Mouse (Mus musculus) monocyte, adult 5-6 weeks (primary cell): ENCODE data around the gene Ninj1. TPM values are rescaled to one million over a fixed set of nuclear protein-coding genes. Genes with fewer than 3 reads are reported as not detected.

Experiments
- ATAC-seq: fragments of 153-309, 156-312 bp; replicated peaks from 2 replicates; pipeline ENCODE4 v1.8.0; 2017; ENCODE audit warnings: mild to moderate bottlenecking; ENCODE audit not compliant: low TSS enrichment, insufficient number of reproducible peaks, severe bottlenecking, poor library complexity, low FRiP score
- total RNA-seq: library from RNA; stranded (forward); fragments of 200-1000, 200-491, 200-594 nt; gene quantifications from 3 replicates; pipeline ENCODE4 v1.2.3, GENCODE M21; 2017

The Ninj1 gene
- total RNA-seq, 1 experiment from 2014 or later = 55.8 TPM

DNA sequence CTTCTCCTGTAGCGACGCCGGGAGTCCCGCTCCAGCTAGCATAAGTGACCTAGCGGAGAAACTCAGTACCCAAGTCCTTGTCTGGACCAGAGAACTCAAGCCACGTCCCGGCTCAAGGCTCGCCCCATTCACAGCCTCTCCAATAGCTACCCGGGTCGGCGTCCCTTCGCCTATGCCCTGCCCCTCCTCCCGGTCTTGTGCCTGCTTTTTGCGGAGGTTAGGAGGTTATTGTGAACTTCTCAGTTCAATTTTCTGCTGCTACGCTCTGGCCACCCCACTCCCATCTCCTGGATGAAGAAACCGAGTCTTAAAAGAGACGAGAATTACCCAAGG is 28.9 kb downstream of the Ninj1 start:
- no peak for ATAC-seq

DNA sequence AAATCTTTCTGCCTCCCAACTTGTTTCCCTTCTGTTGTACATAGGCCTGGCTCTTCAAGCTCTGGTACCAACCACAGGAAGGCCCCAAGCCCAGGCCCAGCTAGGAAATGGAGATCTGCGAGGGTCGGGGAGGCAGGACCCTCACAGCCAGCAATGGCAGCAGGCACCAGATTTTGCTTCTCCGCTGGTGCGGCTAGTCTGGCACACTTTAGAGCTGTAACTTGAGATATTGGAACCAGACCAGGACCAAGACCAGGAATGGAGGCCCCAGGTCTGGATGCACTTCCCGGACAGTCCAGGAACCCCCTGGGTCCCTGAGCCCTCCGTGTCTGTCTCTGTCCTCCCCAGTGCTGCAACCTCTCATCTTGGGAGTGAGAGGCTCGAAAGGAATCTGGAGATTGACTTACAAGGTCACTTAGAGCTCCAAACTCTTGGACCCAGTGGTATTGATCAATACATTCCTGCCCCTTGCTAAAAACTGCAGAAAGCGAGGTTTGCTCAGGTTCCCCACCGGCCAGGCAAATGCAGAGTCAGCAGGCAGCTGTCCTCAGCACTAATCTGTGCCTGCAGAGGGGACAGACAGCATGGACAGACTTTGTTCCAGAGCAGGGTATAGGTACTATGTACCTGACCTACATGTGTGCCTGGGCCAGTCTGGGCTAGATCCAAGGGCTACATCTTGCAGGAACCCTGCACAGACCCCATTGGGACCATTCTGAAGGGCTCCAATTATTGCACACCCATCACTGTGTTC is 29.7 kb downstream of the Ninj1 start:
- no peak for ATAC-seq

- ATAC-seq = no peak
Observed at GRCm38 (mm10) chr13:49218651-49219050, 31.4 kb downstream of the Ninj1 start.

DNA sequence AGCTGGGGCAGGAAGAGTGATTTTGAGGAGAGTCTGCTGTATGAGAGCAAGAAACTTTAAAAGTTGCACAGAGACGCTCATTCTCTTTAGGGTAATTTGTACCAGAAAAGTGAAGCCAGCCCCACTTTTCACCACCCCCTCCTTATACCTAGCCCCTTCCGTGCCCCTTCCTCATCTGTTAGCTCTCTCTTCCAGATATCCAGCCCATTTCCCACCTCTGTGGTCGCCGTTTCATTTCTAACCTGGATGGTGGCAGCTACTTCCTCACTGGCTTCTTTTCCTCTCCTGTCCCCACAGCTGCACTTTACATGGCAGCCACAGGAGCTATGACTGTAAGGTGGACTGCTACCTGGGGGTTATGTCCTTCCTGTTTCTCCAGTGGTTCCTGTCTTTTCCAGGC is 32.1 kb downstream of the Ninj1 start:
- ATAC-seq = no peak

DNA sequence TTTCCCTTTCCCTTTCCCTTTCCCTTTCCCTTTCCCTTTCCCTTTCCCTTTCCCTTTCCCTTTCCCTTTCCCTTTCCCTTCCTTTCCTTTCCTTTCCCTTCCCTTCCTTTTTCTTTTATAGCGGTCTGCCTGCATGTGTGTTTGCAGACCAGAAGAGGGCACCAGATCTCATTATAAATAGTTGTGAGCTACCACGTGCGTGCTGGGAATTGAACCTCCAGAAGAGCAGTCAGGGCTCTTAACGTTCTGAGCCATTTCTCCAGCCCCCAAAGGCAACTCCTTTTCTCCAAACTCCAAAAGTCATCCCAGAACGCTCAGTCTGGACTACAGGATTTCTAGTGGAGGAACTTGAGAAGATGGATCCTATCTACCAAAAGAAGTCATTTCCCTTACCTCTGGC is 33.6 kb downstream of the Ninj1 start:
- ATAC-seq = no peak

GRCm38 (mm10) chr13:49224314-49224713 is 37.0 kb downstream of the Ninj1 start:
- no peak for ATAC-seq

DNA sequence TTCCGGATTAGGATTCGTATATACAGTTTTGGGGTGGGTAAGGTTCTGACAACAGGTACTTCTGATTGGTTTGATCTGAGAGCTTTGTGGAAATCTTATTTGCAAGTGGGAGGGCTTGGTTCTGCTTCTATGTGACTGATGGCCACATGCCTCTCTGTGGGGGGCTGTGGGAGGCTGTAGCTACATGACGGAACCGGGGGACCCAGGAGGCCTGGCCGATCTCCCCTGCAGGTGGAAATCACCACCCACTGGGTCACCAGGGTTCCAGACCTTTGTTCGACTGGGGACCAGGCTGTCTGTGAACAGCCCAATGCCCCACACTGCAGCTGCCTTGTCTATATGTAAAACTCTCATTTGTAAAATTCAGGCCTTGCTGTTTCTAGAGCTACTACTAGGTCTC is 37.4 kb downstream of the Ninj1 start:
- ATAC-seq = no peak

DNA sequence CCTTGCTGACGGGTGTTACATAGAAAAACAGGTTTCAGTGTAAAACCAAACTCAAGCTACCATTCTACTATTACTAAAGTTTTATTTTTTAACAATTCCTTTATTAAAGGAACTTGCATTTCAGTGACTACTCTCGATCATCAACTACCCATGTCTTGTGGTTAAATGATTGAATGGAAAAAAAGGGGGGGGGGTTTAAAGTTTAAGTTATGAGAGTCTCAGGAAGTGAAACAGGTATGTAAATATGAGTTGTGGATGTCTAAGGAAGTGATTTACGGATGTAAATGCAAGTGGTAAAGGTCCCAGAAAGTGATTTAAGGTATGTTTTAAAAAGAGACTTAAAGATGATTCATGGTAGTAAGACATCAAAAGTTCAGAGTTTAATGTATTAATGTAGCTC is 37.9 kb downstream of the Ninj1 start:
- no peak for ATAC-seq

DNA sequence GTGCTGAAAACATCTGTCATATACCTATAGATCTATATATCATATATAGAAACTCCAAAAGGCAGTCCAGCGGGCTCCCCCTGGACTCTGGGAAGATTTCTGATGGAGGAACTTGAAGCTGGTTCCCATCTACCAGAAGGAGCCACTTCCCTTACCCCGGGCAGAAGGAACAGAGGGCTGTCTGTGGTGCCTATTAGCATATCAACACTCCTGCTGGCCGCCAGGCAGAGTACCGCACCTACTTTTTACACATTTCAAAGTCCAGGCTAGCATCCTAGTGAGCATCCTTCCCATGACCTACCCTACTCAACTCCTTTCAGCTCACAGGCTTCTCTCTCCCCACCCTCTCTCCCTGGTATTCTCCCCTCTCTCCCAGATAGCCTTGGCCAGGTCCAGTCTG is 38.3 kb downstream of the Ninj1 start:
- ATAC-seq = peak; percentile 52

GRCm38 (mm10) chr13:49233792-49234572 is 46.7 kb downstream of the Ninj1 start:
- no peak for ATAC-seq

DNA sequence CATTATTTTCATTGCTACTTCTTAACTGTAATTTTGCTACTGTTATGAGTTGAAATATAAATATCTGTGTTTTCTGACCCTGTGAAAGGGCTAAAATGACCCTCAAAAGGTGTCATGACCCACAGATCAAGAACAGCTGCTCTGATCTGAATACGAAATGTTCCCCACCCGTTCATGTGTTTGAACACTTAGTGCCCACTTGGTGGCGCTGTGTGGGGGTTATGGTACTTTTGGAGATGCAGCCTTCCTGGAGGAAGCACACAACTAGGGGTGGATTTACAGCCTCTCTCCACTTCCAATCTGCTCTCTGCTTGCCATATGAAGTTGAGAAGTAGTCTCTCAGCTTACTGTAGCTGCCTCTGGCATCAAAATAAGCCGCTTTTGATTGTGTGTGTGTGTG is 47.4 kb downstream of the Ninj1 start:
- ATAC-seq = no peak

DNA sequence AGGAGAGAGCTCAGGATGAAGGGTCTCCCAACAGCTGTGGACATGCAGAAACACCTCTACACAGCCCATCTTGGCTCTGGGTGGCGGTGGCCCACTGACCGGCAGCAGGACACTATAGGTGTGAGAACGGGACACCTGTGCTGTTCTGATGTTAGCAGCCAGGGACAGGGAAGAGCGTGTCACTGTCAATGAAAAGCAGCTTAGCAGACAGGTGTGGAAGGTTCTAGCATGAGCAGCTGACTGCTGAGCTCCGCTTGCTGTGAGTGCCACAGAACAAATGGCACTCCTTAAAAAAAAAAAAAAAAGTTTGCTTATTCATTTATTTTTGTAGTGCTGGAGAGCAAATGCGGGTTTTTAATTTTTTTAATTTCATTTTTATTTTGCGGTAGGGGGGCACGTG is 50.3 kb downstream of the Ninj1 start:
- no peak for ATAC-seq

DNA sequence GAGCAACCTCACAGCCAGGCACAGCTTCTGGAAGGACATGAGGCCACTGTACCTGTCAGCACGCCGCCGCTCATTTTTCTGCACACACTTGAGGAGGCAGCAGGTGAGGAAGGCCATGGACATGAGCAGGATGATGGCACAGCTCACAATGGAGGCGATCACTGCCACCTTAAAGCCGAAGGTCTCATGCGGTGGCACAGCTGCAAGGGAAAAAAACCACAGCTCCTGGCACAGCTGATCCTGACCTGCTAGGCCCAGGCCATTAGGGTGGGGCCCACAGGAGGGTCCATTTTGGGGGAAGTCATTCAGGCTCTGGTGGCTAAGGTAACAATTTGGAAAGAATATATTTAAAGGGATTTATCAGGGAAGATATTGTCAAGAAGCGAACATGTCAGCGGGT is 51.5 kb downstream of the Ninj1 start:
- no peak for ATAC-seq

DNA sequence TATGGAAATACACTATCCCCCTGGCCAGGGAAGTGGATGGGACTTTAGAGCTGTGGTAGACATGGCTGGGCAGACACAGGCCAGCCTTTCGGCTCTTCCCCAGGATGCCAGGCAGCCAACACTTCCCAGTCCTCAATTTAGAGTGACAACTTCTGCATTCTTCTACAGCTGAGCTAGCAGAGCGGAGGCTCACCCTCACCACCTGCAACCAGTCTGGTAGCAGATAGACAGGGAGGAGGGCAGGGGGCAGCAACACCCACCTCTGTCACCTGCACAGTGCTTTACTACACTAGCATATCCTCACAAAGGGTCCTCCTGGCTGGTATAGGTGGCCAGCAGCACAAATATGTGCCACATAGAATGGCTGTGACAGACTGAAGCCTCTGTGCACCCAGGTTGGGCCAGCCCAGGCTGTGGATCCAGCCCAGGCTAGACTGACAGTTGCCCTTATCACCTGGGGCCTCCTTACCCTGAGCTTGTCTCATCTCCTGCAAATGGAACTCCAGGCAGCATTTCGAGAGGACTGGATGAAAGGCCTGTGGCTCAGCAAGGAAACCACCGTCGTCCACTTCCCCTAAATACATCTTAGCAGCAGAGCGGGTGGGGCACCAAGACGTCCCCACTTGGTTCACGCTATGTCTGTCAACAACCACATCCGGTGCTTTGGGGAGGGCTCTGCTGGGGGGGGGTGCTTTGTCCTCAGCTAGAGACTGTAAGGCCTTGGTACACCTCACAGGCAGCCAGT is 55.2 kb downstream of the Ninj1 start:
- ATAC-seq = peak; percentile 88

- no peak for ATAC-seq
Observed at GRCm38 (mm10) chr13:49243492-49243891, 56.2 kb downstream of the Ninj1 start.

DNA sequence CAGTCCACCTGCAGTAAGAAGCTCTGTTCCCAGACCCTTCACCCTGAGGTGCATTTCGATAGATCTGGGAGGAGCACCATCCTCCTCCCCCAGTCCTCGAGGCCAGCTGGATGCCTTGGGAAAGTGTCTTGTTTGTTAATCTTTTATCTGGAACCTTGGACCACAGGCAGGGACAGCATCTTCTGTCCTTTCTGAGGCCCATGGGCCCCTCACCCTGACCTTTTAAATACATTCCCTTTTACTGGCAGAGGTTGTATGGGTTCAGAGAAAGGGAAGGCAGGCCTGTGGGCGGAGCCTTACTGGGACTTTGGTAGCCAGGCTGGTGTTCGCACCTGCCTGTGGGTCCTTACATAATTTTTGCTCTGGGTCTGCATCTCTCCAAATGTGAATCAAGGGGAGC is 58.0 kb downstream of the Ninj1 start:
- no peak for ATAC-seq
